Mouse (Mus musculus): ENCODE measurements around the gene Olfr90.

DNA sequence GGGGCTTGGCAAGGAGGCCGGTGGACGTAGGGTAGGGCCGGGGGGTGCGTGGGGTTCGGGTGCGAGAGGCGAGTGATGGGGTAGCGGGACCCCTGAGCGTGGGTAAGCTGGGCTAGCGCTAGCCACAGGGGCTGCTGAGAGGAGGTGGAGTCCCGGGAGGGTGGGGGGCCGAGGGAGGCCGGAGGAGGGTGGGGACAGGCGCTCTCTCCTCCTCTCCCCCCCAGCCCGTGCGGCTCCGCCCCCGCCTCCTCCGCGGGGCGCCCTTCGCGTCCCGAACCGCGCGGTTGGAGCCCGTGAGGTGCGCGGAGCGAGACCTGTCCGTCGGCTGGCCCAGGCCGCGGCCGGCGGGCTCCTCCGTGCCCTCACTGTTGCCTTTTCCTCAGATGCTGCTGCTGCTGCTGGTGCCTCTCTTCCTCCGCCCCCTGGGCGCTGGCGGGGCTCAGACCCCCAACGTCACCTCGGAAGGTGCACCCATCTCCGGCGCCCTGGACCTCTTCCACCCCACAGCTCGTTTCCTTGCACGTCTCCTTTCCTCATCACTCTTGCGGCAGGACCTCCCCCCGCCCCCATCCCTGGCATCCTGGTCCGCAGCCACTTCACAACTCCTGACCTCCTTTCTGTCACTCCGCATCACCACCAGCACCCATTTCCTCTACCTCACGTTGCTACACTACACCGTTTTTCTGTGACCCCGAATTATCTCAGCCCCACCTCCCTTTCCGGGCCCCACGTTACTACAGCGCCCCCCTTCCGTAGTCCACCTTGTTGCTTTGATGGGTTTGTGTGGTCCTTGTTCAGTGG, 41.8 kb downstream of the Olfr90 start:
- no peak for TF ChIP-seq POLR2A (IDR thresholded peaks at IDR 0.05; ENCODE audit: borderline replicate concordance, low read depth, low read length)
- no peak for TF ChIP-seq CTCF (IDR thresholded peaks at IDR 0.05; ENCODE audit: low read depth, low read length)
